Mouse (Mus musculus) forebrain, embryonic 16.5 days (tissue): ENCODE measurements around the gene Snx10. TPM values are rescaled to one million over a fixed set of nuclear protein-coding genes. Genes with fewer than 3 reads are reported as not detected.

Experiments
- ATAC-seq: fragments of 200-750 bp; cut with Nextera tagmentation; 2 replicates; pipeline ENCODE4 v1.8.0; 2017; ENCODE audit warnings: mild to moderate bottlenecking, moderate library complexity
- H3K27ac ChIP-seq: fragments of 300-500 bp; sonication (generic); 2 replicates; pipeline ENCODE4 v1.5.1; 2014; ENCODE audit warnings: low read length, control low read depth
- H3K27me3 ChIP-seq: fragments of 300-500 bp; sonication (generic); replicated peaks from 2 replicates; pipeline ENCODE4 v1.6.1; 2014; ENCODE audit warnings: low read length; ENCODE audit not compliant: control insufficient read depth, insufficient read depth
- H3K36me3 ChIP-seq: fragments of 300-500 bp; sonication (generic); 2 replicates; pipeline ENCODE4 v1.6.1; 2014; ENCODE audit not compliant: control insufficient read depth, insufficient read depth
- H3K4me1 ChIP-seq: fragments of 300-500 bp; sonication (generic); replicated peaks from 2 replicates; pipeline ENCODE4 v1.6.1; 2014; ENCODE audit warnings: low read length; ENCODE audit not compliant: control insufficient read depth, insufficient read depth
- H3K4me2 ChIP-seq: fragments of 300-500 bp; sonication (generic); 2 replicates; pipeline ENCODE4 v1.6.1; 2014; ENCODE audit warnings: mild to moderate bottlenecking, low read length, control low read depth
- H3K4me3 ChIP-seq: fragments of 300-500 bp; sonication (generic); replicated peaks from 2 replicates; pipeline ENCODE4 v1.5.1; 2014; ENCODE audit warnings: mild to moderate bottlenecking, low read length, control low read depth
- H3K9ac ChIP-seq: fragments of 300-500 bp; sonication (generic); replicated peaks from 2 replicates; pipeline ENCODE4 v1.6.1; 2014; ENCODE audit warnings: low read depth, low read length, control low read depth
- H3K9me3 ChIP-seq: fragments of 300-500 bp; sonication (generic); 2 replicates; pipeline ENCODE4 v1.6.1; 2016; ENCODE audit warnings: low read length; ENCODE audit not compliant: control insufficient read depth
- whole genome bisulfite sequencing: fragments of 180-500 bp; shearing (Covaris S2); extraction: QIAGEN DNeasy Blood & Tissue Kit; methylation state at CpG from one replicate; pipeline ENCODE4 v1.1.7; 2014; 5-methylcytosine and 5-hydroxymethylcytosine counted together
- polyA plus RNA-seq: library from polyadenylated mRNA; unstranded; fragments of >200 nt; fragmentation: Nextera tagmentation; extraction: Ambion mirVana; gene quantifications from 2 replicates; pipeline ENCODE4 v1.2.1, GENCODE M21; 2015

Snx10 gene
- polyA plus RNA-seq, 1 experiment from 2014 or later: 61.6 TPM

- ATAC-seq: no peak
- Histone ChIP-seq H3K9ac (no peak overlapping the region), H3K36me3 (no peaks in the 10 kb centered on the region), H3K4me3 (no peak overlapping the region), H3K27me3 (no peaks in the 10 kb centered on the region), H3K9me3 (no peaks in the 10 kb centered on the region), H3K4me1 (peaks cover 8% of the 10 kb centered on the region; the same call in 1 of the 2 replicates), H3K4me2 (no peak overlapping the region), H3K27ac (no peak overlapping the region)
- WGBS: 19% methylated on average over 7 of the region's 7 CpGs
These were observed 20.5 kb downstream of the Snx10 start for GRCm38 (mm10) chr6:51544118-51544681.

GRCm38 (mm10) chr6:51545219-51545859, 21.6 kb downstream of the Snx10 start:
- Histone ChIP-seq H3K4me2 (no peak overlapping the region), H3K36me3 (no peaks in the 10 kb centered on the region), H3K27me3 (no peaks in the 10 kb centered on the region), H3K27ac (no peak overlapping the region), H3K4me3 (no peak overlapping the region), H3K4me1 (peaks cover 8% of the 10 kb centered on the region; the same call in 1 of the 2 replicates), H3K9ac (no peak overlapping the region), H3K9me3 (no peaks in the 10 kb centered on the region)
- no peak; the same call in 1 of the 2 replicates for ATAC-seq
- 69% methylated on average over 11 of the region's 11 CpGs for WGBS

DNA sequence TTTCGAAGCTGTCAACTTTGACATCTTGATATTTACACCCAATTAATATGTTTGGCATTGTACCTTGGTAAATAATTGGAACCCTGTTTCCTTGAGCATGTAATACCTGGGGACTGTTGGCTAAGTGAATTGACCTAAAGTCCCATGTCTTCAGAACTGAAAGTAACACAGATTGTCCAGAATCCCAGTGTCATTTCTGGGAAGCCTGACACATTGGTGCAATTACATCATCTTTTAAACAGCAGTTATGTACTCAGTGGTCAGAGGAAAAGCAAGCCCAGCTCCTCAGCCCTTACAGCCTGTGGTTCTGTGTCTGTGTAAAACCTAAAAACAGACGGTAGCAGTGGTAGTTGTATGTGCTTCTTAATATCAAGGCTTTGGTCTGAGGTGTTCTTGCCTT, 22.4 kb downstream of the Snx10 start:
- H3K4me1 ChIP-seq: peaks cover 8% of the 10 kb centered on the region; the same call in 1 of the 2 replicates
- H3K36me3 ChIP-seq: no peaks in the 10 kb centered on the region
- ATAC-seq: no peak
- H3K9me3 ChIP-seq: no peaks in the 10 kb centered on the region
- no peaks in the 10 kb centered on the region for H3K27me3 ChIP-seq
- 88% methylated on average over 2 of the region's 2 CpGs for WGBS
- no peak overlapping the region for H3K9ac ChIP-seq
- H3K27ac ChIP-seq: no peak overlapping the region
- no peak overlapping the region for H3K4me3 ChIP-seq
- no peak overlapping the region for H3K4me2 ChIP-seq

DNA sequence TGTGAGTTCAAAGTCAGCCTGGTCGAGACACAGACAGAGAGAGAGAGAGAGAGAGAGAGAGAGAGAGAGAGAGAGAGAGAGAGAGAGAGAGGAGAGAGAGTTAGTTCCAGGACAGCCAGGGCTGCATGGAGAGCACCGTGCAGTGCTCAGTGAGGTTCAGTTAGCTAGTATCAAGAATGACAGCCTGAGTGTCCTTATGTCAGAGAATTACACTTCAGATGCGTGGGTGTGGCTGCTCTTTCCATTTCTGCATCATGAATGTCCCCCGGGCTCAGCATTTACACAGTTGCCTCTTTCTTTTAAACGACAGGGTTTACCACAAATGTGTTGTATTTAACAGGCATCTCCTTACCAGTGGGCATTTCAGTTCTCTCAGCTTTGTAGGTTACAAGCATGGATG, 25.1 kb downstream of the Snx10 start:
- H3K9me3 ChIP-seq: no peaks in the 10 kb centered on the region
- H3K36me3 ChIP-seq: no peaks in the 10 kb centered on the region
- no peak overlapping the region for H3K9ac ChIP-seq
- no peak for ATAC-seq
- H3K4me3 ChIP-seq: no peak overlapping the region
- H3K27ac ChIP-seq: no peak overlapping the region
- H3K4me2 ChIP-seq: no peak overlapping the region
- H3K27me3 ChIP-seq: no peaks in the 10 kb centered on the region
- WGBS: 66% methylated on average over 5 of the region's 5 CpGs
- H3K4me1 ChIP-seq: peaks cover 8% of the 10 kb centered on the region; the same call in 1 of the 2 replicates

DNA sequence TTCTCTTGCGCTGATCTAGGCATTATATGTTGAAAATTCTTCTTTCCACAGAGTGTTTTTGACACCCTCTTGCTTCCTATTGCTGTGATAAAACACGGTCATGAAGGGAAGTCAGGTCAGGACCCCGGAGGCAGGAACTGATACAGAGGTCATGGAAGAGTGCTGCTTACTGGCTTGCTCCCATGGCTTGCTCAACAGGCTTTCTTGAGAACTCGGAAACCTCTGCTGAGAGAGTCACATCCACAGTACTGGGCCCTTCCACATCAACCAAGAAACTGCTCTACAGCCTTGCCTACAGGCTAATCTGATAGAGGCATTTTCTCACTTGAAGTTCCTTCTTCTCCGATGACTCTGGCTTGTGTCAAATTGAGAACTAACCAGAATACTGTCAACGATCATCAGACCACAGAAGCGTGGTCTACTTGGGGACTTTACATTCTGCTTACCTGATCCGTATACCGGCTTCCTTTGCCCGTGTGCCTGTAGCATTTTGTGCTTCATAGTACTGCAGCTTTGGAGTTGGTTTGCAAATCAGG, 27.6 kb downstream of the Snx10 start:
- Histone ChIP-seq H3K4me1 (0 out of 2 replicates have a peak, but pooled peaks cover 3% of the 10 kb centered on the region), H3K9ac (no peak overlapping the region), H3K4me2 (no peak overlapping the region), H3K36me3 (no peaks in the 10 kb centered on the region), H3K27ac (no peak overlapping the region), H3K9me3 (no peaks in the 10 kb centered on the region), H3K27me3 (no peaks in the 10 kb centered on the region), H3K4me3 (no peak overlapping the region)
- 95% methylated on average over 10 of the region's 10 CpGs for WGBS
- ATAC-seq: no peak

DNA sequence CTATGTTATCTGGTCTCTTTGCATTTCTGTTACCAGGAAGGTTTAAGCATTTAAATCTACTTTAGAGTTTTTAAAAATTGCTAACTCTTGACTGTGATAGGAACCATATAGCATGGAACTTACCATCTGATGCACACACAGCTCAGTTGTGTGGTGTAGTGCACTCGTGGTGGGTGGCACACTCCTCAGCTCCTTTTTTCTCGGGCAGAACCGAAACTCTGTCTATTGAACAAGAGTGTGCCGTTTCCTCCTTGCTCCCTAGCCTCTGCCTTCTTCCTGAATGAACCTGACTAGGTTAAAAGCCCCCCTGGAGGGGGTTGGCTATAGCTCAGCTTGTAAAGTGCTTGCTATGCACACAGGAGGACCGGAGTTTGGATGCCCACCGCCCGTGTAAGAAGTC, 32.9 kb downstream of the Snx10 start:
- Histone ChIP-seq H3K9me3 (no peaks in the 10 kb centered on the region), H3K4me1 (no peaks in the 10 kb centered on the region), H3K36me3 (no peaks in the 10 kb centered on the region), H3K4me2 (no peak overlapping the region), H3K27me3 (no peaks in the 10 kb centered on the region), H3K4me3 (no peak overlapping the region), H3K9ac (no peak overlapping the region), H3K27ac (no peak overlapping the region)
- 93% methylated on average over 7 of the region's 7 CpGs for WGBS
- ATAC-seq: no peak

DNA sequence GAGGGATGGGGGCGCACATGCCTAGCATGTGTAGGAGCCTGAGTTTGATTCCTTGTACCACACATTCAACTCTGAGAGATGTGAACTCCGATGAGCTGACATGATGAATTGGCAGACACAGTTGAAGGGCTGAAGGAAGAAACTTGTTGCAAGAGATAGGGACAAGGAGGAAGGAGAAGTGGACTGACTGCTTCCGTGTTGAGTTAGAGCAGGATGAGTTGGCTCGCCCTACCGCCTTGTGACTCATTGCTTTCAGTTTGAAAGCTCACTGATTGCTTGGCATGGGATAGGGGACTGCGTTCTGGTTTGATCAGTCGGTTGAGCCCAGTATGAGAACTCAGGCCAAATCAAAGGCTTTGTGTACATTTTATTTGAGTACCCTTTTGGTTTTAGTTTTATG, 34.6 kb downstream of the Snx10 start:
- H3K4me1 ChIP-seq: no peaks in the 10 kb centered on the region
- H3K27ac ChIP-seq: no peak overlapping the region
- no peak overlapping the region for H3K4me2 ChIP-seq
- H3K9me3 ChIP-seq: no peaks in the 10 kb centered on the region
- WGBS: 93% methylated on average over 7 of the region's 7 CpGs
- H3K9ac ChIP-seq: no peak overlapping the region
- ATAC-seq: no peak
- no peaks in the 10 kb centered on the region for H3K36me3 ChIP-seq
- H3K4me3 ChIP-seq: no peak overlapping the region
- no peaks in the 10 kb centered on the region for H3K27me3 ChIP-seq

GRCm38 (mm10) chr6:51566771-51567680, 43.3 kb downstream of the Snx10 start:
- 46% methylated on average over 14 of the region's 14 CpGs for WGBS
- Histone ChIP-seq H3K36me3 (no peaks in the 10 kb centered on the region), H3K4me2 (no peak overlapping the region; the same call in 1 of the 2 replicates), H3K4me1 (peaks cover 12% of the 10 kb centered on the region), H3K27ac (peak overlapping the region; percentile 78), H3K9ac (0 out of 2 replicates have a peak overlapping the region, but pooled peaks have one; percentile 1), H3K9me3 (no peaks in the 10 kb centered on the region), H3K4me3 (no peak overlapping the region), H3K27me3 (no peaks in the 10 kb centered on the region)
- ATAC-seq: peak; percentile 66

GRCm38 (mm10) chr6:51569086-51569485, 45.4 kb downstream of the Snx10 start:
- no peaks in the 10 kb centered on the region for H3K9me3 ChIP-seq
- H3K4me1 ChIP-seq: peaks cover 12% of the 10 kb centered on the region
- no peak for ATAC-seq
- H3K27me3 ChIP-seq: no peaks in the 10 kb centered on the region
- H3K4me3 ChIP-seq: no peak overlapping the region
- H3K4me2 ChIP-seq: no peak overlapping the region
- H3K9ac ChIP-seq: no peak overlapping the region
- H3K36me3 ChIP-seq: no peaks in the 10 kb centered on the region
- peak overlapping the region; percentile 49 for H3K27ac ChIP-seq
- WGBS: 55% methylated on average over 8 of the region's 8 CpGs
